Mouse (Mus musculus): ENCODE measurements at regions not wholly inside any gene's neighbourhood (a gene's known extent, or its start where the extent isn't known, plus 50 kb on each side); places are given as distances from the start of the nearest gene placed in this dataset.
A peak's percentile ranks its signal among the peaks of the same experiment; 100 is the strongest.

DNA sequence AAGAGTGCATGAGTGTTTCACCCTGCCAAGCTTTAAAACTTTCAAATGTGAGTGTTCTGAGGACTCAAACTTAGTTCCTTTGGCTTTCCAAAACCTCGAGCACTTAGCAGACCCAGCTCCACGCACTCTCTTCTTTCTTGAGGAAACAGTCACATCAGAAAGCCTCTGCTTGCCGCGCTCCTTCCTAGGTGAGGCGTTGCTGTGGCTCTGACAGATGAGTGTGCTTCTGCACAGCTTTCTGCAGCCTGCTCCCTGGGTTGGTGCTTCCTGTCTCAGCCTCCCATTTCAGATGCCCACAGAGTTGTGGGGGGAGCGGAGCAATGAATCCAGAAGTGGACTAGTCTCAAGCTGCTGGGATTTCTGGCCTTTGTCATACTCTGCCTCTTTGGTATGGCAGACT lies 95.3 kb upstream of the Id2 start:
- no peak for DNase-seq (ENCODE audit: low read depth, low spot score)

DNA sequence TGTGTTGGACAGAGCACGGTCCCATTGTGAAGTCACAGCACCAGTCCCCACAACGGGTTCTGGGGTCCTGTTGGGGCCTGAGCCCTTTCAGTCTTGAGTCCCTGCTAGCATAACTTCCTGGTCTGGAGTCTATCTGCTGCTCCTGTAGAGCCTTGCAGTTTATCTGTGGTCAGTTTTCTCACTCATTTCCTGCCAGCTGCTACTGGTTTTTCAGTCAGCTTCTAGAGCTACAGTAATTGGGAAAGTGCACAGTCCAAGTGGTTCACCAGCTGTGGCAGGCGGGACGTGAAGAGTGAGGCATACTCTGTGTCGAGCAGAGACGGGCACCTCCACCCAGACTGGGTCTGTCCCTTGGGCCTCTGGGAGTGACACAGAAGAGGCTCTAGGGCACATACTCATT lies 93.4 kb upstream of the Id2 start:
- no peak for DNase-seq (ENCODE audit: low read depth, low spot score)

DNA sequence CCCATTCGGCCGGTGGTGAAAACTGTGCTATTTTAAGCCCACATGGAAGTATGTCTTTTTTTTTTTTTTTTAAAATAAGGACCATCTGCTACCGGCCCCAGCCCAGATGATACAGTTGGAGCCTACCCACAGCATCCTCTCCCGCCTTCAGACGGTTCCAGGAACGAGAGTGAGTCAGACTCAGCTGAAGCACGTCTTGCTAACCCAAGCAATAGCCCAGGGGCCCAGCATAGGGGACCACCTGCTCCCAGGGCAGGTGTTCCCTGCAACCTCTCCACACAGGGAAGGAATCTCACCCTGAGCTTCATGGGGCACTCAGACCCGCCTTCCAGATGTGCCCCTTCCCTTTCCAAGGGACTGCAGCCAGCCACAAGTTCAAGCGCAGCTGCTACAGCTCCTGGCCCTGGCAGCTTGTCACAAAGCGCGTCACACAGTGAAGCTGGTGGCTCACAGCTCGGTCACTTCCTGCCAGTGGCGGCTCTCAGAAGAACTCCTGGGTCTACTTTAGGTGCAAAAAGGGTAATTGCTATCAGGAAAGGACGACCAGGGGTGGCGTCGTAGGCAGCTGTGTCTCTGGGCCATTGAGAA lies 92.3 kb upstream of the Id2 start:
- DNase-seq (ENCODE audit: low read depth, low spot score) = no peak

DNA sequence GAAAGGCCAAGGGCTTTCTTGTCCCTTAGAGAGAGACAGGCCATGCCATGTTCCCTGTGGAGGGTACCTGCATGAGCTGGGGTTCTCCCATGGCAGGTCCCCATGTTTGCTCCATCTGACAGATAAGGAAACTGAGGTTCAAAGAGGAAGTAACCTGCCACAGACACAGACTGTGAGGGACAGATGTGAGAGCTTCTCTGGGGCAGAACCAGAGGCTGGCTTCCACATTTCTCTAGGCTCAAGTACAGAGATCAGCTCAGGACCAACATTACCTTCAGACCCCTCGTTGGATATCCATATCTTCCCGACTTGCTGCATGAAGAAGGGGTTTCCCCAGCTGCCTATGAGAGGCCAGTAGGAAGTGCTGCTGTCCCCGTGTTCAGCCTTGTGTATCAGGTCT lies 91.6 kb upstream of the Id2 start:
- DNase-seq (ENCODE audit: low read depth, low spot score) = no peak

DNA sequence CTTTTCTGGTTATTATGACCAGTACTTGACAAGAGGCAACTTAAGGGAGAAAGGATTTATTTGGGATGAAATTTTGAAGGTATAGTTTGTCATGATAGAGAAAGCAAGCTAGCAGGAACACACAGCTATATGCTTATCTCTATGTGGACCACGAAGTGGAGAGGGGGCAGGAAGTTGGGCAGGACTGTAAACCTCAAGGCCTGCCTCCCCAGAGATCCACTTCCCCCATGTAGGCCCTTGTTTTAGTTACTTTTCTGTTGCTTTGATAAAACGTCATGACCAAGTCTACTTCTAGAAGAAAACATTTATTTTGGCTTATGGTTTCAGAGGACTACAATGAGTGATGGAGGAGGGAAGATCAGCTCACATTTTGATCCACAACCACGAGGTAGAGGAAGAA lies 90.3 kb upstream of the Id2 start:
- no peak for DNase-seq (ENCODE audit: low read depth, low spot score)

DNA sequence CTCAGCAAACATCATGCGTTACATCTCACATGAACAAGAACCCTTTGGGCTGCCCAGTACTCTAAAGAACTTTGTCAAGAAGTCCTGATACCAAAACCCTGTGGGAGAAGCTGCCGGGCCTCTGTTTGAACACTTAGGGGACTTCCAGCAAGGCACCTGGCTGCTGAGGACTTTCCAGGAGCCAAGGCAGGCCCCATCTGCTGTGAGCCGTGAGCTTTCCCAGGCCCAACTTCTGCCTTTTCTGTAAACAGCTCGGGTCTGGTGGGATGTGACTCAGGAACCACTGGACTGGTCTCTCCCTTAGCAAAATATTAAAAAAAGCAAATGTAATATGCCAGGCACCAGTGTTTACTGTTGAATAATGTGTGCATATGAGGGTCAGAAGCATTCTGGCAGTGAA lies 85.7 kb upstream of the Id2 start:
- no peak for DNase-seq (ENCODE audit: low read depth, low spot score)

DNA sequence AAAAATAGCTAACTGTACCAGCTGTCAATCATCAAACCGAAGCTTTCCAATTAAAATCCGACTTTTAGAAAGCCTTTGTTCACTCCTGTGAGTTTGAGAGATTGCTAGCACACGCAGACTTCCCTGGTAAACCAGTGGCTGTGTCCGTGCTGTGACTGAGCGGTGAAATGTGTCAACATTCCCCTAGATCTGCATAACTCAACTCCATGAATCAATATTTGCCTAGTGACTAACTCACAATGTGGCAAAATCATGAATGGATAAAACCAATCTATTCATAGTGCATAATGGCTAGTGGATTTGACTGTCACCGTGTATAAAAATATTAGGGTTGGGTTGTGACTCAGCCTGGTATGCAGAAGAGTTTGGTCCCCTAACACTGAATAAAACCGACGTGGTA lies 84.4 kb upstream of the Id2 start:
- no peak for DNase-seq (ENCODE audit: low read depth, low spot score)

DNA sequence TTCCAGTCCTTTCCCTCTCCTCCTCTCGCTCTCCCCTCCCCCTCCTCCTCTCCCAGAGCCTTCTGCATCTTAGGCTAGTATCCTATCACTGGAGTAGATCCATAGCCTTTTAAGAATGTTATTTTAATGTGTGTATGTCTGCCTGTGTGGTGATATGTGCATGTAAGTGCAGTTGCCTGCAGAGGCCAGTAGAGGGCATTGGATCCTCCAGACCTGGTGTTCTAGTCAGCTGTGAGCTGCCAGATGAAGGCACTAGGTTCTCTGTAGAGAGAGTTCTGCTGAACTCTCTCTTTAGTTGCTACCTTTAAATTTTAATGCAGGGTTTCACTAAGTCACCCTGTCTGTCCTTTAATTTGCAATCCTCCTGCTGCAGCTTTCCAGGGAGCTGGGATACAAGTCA lies 83.9 kb upstream of the Id2 start:
- peak; percentile 58 for DNase-seq (ENCODE audit: low read depth, low spot score)

DNA sequence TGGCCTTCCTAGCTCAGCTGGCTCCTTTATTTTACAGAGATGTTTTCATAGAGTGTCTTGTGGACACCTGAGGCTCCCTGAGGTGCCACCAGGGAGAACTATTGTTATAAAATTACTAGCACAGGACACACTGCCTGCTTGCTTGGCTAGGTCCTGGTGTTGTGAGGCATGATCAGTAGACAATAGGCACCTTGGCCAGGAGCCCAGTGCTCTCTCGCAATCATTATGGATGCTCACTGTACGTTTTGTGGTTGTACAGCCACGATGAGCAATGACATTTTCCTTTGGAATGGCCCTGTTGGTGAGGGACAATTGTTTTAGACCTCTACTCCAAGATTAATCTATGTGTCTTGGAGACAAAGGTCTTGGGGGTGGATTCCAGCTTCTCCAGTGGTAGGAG lies 83.3 kb upstream of the Id2 start:
- DNase-seq (ENCODE audit: low read depth, low spot score) = no peak

DNA sequence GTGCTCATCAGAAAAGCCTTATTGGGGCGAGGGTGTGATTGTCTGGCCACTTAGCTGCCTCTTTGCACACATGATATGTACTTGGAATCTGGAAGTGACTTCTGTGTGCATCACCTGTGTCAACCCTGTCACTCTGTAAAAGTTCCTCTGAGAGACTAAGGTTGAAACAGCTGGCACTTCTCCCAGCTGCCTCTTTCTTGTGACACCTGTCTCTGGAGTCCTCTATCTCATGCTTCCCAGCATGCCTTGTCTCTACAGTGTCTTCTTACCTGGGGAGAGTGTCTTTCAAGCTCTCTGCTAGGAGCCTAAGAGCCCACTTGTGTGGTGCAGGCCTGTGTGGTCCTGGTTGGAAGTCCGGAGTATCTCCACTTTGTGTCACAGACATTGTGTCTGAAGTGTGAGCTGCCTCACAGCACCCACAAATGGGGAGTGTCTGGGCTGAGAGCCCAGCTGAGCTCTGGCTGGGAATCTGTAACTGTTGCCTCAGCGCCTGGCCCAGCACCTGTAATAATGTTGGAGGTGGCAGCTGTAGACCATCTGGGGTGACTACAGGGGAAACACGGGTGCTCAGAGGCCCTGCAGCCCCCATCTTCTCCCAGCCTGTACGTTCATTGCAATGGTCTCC lies 81.7 kb upstream of the Id2 start:
- DNase-seq (ENCODE audit: low read depth, low spot score) = no peak

DNA sequence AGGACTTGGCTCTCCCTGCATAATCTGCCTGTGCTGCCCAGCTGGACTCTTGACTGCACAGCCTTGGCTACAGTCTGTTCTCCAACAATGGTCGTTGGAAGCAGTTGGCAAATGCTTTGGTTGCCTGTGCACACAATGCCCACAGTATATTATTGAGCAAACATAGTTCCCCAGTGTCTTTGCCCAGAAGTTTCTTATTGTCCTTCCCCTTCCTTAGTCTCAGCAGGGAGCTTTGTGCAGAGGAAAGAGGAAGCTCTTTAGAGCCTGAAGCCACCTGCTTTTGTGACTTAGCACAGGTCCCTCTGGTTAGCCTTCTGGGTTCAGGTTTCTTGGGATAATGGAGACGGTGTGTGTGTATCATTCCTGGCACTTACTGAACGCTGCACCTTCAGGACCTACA lies 80.9 kb upstream of the Id2 start:
- DNase-seq (ENCODE audit: low read depth, low spot score) = no peak

DNA sequence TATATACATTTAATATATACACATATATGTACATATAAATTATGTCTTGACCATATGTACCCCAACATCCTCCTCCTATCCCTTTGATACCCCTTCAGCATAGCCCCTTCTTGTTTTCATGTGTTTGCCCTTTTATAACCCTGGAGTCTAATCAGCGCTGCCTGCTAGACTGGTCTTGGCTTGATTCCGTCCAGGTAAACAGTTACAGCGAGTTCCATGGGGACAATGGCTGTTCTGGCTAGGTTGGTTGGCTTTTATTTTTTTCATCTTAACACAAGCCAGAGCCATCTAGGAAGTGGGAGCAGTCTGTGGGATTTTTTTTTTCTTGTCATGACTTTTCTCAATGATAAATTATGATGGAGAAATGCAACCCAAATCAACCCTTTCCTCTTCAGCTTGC lies 79.6 kb upstream of the Id2 start:
- DNase-seq (ENCODE audit: low read depth, low spot score) = no peak

DNA sequence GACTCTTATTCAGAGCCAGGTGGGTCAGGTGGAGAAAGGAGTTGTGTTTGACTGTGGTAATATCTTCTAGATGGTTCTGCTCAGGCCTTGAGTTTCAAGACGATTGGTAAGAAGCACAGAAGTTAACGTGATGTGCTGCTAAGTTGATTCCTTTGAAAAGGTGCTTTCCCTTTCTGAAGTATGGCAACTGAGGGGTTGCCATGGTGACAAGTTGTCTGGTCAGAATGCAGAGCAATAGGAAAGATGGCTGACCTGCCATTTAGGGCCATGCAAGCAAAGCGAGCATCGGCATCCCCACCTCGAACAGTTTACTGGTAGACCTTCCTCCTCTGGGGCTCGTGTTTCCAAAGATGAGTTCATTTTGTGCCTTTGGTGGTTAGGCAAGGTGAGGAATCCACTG lies 76.1 kb upstream of the Id2 start:
- DNase-seq (ENCODE audit: low read depth, low spot score) = peak; percentile 9

DNA sequence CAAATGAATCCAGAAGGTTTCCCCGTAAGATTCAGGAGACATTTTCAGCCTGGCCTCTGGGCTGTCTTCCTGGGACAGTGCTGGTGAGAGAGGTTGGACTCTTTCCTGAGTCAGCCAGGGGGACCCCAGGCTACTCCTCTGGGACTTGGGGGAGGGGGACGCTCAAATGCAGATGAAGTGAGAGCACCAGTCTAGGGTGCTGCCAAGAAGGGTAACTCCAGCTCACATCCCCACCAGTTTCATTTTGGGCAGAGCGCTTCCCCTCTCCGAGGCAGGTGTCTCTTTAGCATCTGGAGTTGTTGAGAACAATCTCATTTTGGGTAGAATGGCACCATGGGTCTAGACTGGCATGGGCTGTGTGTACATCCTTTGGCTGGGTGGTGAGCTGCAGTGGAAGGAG lies 75.5 kb upstream of the Id2 start:
- no peak for DNase-seq (ENCODE audit: low read depth, low spot score)

DNA sequence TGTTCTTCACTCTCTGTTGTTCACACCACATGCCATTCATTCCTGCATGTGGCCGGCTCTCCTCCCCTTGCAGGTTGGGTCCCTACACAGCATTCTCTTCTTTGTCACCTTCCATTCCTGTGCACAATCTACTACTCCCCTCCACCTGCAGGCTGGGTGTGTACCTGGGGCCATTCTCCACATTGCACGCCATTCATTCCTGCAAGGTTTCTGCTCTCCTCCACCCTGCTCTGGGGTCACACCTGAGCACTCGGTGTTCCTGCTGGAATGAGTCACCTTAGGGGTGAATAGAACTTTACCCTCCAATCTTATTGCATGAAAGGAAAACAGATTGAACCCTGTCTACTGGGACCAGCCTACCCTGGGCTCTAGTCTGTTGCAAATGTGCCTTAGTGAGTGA lies 72.7 kb upstream of the Id2 start:
- peak; percentile 50 for DNase-seq (ENCODE audit: low read depth, low spot score)

DNA sequence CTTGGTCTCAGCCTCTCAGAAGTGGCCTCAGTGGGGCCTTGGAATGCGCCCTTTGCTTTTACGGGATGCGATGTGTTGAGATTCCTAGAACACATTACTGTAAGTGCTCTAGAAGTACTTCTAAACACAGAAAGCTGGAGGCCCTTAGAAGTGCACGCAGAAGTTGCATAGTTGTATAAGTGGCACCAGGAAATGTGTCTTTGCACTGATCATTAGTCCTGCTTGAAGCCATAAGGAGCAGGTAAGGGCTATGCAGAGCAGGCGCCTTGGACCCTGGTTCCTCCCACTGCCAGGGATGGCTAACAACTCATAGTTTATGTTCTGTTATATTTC lies 71.2 kb upstream of the Id2 start:
- no peak for DNase-seq (ENCODE audit: low read depth, low spot score)

DNA sequence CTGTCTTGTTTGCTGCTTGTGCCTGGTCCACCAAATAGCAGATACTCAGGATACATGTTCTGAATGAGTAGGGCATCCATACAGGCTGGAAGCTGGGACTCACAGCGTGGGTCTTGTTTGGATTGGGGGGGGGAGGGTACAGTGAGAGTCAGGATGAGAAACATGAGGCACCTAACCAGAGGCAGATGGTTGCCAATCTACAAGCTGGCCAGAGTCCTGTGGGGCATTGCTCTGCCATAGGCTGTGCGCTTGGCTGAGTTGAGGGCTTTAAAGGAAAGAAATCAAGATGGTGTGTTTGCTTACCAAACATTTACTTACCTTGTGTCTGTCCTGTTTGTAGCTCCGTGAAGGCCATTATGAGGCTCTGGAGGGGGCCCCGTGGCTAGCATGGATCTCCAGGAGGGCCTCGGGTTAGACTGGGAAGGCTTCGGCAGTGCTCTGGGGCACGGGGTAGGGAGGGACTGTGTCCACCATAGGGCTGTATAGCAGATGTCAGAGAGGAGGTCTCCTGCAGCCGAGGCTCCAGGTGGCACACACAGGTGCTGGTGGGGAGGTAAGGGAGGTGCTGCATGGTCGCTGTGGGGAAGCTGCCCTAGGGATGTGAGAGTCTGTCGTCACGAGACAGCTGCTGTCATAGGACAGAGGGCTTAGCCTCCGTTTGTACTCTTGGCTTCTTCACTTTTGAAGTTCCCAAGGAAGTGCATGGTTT lies 70.7 kb upstream of the Id2 start:
- DNase-seq (ENCODE audit: low read depth, low spot score) = no peak

DNA sequence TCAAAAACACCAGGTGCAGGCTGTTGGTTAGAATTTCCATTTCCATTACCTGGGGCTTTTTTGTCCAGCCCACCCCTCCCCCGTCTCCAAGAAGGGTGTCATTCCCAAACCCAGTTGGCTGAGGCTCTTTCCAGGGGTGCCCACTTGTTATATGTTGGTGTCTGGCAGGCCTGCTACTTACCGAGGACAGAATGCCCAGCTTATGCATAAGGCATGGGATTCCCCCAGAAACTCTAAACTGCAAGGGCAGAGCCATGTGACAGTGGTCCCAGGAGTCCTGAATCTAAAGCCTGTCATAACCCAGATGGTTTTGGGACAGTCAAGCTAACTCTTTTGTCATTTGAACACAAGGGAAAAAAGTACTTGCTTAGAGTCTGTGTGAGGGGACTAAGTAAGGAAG lies 69.6 kb upstream of the Id2 start:
- no peak for DNase-seq (ENCODE audit: low read depth, low spot score)

DNA sequence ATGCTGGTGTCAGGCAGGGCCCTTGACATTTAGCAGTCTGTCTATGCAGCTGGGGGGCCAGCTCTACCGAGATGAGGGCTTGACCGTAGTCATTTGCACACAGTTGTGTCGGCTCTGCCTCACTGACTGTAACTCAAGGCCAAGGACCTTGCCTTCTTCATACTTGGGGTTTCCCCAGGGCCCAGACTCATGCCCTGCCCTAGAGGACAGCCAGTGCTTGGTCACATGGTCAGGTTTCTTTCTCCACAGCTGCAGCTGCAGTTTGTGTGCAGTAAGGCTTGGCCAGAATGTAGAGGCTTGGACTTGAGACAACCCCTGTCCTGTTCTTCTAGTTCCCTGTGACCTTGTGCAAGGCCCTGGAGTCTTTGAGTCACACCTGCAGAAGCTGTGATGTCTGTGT lies 68.7 kb upstream of the Id2 start:
- no peak for DNase-seq (ENCODE audit: low read depth, low spot score)

DNA sequence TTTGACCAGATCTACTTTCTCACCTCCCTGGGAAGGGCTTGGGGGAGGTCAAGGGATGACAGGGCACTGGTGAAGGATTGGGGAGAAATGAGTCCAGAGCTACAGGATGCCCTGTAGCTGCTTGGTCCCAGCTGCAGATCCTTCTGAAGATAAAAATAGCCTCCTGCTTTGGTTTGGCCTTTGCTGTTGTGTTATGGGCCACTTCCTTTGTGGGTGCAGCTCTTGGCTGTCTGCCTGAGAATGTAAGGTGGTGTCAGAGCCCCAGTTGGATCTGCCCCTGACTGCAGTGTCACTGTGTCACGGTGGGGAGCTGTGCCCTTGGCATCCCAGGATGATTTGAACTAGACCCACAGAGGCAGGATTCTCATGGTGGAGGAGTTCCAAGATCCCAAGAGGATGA lies 67.8 kb upstream of the Id2 start:
- DNase-seq (ENCODE audit: low read depth, low spot score) = no peak

DNA sequence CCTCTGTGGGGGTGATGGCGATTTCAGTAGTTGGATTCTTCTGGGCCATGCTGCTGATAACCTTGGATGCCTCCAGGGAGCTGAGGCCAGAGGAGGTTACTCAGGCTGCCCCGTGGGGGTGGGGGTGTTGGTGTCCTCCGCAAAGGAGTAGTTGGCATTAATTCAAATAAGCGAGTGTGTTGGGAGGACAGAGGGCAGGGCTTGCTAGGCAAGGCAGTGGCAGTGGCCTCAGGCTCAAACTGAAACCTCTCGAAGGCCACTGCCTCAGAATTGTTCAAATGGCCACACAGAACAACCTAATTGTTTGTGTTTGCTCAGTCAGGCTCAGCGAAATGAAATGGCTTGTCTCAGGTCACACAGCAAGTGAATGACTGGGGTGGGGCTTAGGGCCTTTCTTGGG lies 66.6 kb upstream of the Id2 start:
- no peak for DNase-seq (ENCODE audit: low read depth, low spot score)

DNA sequence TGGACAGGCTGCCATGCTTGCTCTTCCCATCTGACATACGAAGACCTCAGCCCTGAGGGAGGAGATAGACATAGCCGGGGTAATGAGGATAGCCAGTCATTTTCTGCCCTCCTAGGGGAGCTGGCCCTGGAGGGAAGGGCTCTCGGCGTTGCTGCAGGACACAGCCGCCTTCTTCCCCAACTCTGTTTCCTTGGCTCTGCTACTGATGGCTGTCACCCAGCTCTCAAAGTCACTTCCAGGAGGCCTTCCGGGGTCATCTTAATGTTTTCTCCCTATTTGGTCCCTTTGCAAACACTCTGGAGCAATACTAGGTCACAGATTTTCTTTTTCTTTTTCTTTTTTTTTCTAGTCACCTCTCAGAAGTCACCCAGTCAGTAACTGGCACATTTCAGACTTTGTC lies 65.9 kb upstream of the Id2 start:
- no peak for DNase-seq (ENCODE audit: low read depth, low spot score)

DNA sequence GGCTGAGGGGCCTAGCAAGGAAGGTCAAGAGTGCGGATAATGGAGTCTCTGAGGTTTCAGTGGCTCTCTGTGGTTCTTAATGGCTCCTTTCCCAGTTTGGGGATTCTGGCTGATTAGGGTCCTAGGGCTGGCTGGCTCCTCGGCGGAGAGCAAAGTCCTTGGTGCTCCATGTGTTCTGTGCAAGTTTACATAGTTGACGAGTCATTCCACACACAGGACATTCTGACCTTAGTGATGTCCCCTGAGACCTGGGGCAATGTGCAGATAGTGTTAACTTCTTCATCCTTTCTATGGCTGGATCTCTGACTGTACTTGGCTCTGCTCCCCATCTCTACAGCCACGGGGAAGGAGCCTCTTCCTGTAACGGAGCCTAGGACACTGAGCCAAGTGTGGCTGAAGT lies 65.0 kb upstream of the Id2 start:
- no peak for DNase-seq (ENCODE audit: low read depth, low spot score)

Data from ZHBTc4 (cell line).